ENCODE assay signal across 10 mouse cellular contexts in the genomic region with DNA sequence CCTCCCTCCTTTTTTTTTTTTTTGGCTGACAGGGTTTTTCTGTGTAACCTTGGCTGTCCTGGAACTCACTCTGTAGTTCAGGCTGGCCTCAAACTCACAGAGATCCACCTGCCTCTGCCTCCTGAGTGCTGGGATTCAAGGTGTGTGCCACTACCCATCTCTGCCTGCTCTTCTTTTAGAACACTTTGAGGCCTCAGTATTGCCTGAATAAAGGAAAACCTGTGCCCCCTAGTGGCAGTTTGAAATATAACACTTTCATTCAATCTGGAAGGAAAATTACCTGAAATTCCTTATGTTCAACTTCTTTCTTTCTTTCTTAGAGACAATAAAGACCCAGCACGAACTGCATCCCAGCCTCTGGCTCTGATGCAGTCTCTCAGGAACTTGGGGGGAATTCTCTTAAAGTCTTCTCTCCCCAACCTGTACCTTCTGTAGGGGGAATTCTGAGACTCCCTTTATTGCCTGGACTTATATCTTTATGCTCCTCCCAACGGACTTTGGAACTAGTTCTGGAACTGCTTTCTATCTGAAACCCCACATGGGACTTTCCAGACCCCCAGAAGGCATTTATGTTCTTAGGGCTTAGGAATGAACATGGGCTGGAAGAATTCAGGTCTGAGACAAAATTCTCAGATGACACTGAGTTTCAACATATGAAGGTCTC. TPM values are rescaled to one million over a fixed set of nuclear protein-coding genes. Genes with fewer than 3 reads are reported as not detected.
DNase-seq lines count a peak whose midpoint lies in the region; ATAC-seq and TF ChIP-seq lines count a peak whose summit lies in the region.
"Had no signal": no experiment of that assay in that cellular context is flagged by ENCODE, and none has a peak within 500 bp of the region (broad histone marks: within the 10 kb centered on the region; RNA-seq: fewer than 3 reads in every experiment).

No protein-coding gene starts in this region.

- H3K9me3 ChIP-seq in forebrain, postnatal 0 days (ENCODE audit: low read length): no peaks in the 10 kb centered on the region
- no peaks in the 10 kb centered on the region for H3K9me3 ChIP-seq in forebrain, embryonic 16.5 days (ENCODE audit: control insufficient read depth, low read length)
- no peaks in the 10 kb centered on the region for H3K9me3 ChIP-seq in lung, embryonic 14.5 days (ENCODE audit: low read depth, low read length)
- H3K9me3 ChIP-seq: lung, embryonic 15.5 days; stomach, embryonic 15.5 days had no signal

- no peak; the same call in 1 of the 2 replicates for ATAC-seq in forebrain, postnatal 0 days
- ATAC-seq in forebrain, embryonic 16.5 days: no peak
- ATAC-seq in lung, embryonic 14.5 days (ENCODE audit: insufficient read depth): no peak

- no peak overlapping the region for H3K4me2 ChIP-seq in forebrain, postnatal 0 days (ENCODE audit: low read depth)
- no peak overlapping the region for H3K4me2 ChIP-seq in forebrain, embryonic 16.5 days (ENCODE audit: low read length)
- H3K4me2 ChIP-seq in lung, embryonic 14.5 days: no peak overlapping the region
- H3K4me2 ChIP-seq: lung, embryonic 15.5 days; stomach, embryonic 15.5 days had no signal

- no peaks in the 10 kb centered on the region for H3K4me1 ChIP-seq in forebrain, postnatal 0 days (ENCODE audit: insufficient read depth)
- H3K4me1 ChIP-seq in forebrain, embryonic 16.5 days (replicated peaks; ENCODE audit: control insufficient read depth, insufficient read depth, low read length): no peaks in the 10 kb centered on the region
- H3K4me1 ChIP-seq in lung, embryonic 14.5 days (ENCODE audit: insufficient read depth): no peaks in the 10 kb centered on the region
- H3K4me1 ChIP-seq: lung, embryonic 15.5 days; stomach, embryonic 15.5 days had no signal

- no peaks in the 10 kb centered on the region for H3K36me3 ChIP-seq in forebrain, postnatal 0 days (ENCODE audit: insufficient read depth)
- no peaks in the 10 kb centered on the region for H3K36me3 ChIP-seq in forebrain, embryonic 16.5 days (ENCODE audit: control insufficient read depth, insufficient read depth)
- H3K36me3 ChIP-seq in lung, embryonic 14.5 days (ENCODE audit: insufficient read depth): no peaks in the 10 kb centered on the region
- H3K36me3 ChIP-seq: lung, embryonic 15.5 days; stomach, embryonic 15.5 days had no signal

- DNase-seq in forebrain, postnatal 0 days: peak; percentile 45
- DNase-seq in lung, embryonic 14.5 days: peak; percentile 79
- DNase-seq in lung, adult 18-20 months: no peak
- DNase-seq in adipocyte (ENCODE audit: low spot score): peak; percentile 61
- DNase-seq in lung, postnatal 14 days: peak; percentile 44
- no peak for DNase-seq in testis, postnatal 14 days (ENCODE audit: low spot score)
- no peak for DNase-seq in left cerebral cortex, adult 11 months (ENCODE audit: low spot score)

- no peak overlapping the region for H3K4me3 ChIP-seq in forebrain, postnatal 0 days (ENCODE audit: low read depth, low read length)
- H3K4me3 ChIP-seq in forebrain, embryonic 16.5 days (replicated peaks; ENCODE audit: low read length): no peak overlapping the region
- H3K4me3 ChIP-seq in lung, embryonic 14.5 days (ENCODE audit: low read depth, low read length): no peak overlapping the region
- H3K4me3 ChIP-seq: lung, embryonic 15.5 days; stomach, embryonic 15.5 days had no signal

- no peak overlapping the region for H3K27ac ChIP-seq in forebrain, postnatal 0 days (ENCODE audit: low read depth, low read length)
- H3K27ac ChIP-seq in forebrain, embryonic 16.5 days (ENCODE audit: low read length): no peak overlapping the region
- no peak overlapping the region for H3K27ac ChIP-seq in lung, embryonic 14.5 days (ENCODE audit: low read depth)
- H3K27ac ChIP-seq: lung, embryonic 15.5 days; stomach, embryonic 15.5 days had no signal

- WGBS in forebrain, postnatal 0 days: 25% methylated on average over 2 of the region's 2 CpGs
- 26% methylated on average over 2 of the region's 2 CpGs for WGBS in forebrain, embryonic 16.5 days
- 20% methylated on average over 2 of the region's 2 CpGs for WGBS in lung, embryonic 14.5 days

- peak; percentile 66 for TF ChIP-seq CTCF in forebrain, postnatal 0 days (IDR thresholded peaks at IDR 0.05; ENCODE audit: low read depth)
- TF ChIP-seq CTCF in lung, embryonic 14.5 days (IDR thresholded peaks at IDR 0.05; ENCODE audit: low read depth): peak; percentile 75

- H3K9ac ChIP-seq in forebrain, postnatal 0 days: no peak overlapping the region
- no peak overlapping the region for H3K9ac ChIP-seq in forebrain, embryonic 16.5 days (replicated peaks; ENCODE audit: low read depth, low read length)
- H3K9ac ChIP-seq in lung, embryonic 14.5 days: no peak overlapping the region
- H3K9ac ChIP-seq: lung, embryonic 15.5 days; stomach, embryonic 15.5 days had no signal

- no peaks in the 10 kb centered on the region for H3K27me3 ChIP-seq in forebrain, postnatal 0 days (ENCODE audit: insufficient read depth, low read length)
- H3K27me3 ChIP-seq in forebrain, embryonic 16.5 days (replicated peaks; ENCODE audit: control insufficient read depth, insufficient read depth, low read length): no peaks in the 10 kb centered on the region
- no peaks in the 10 kb centered on the region for H3K27me3 ChIP-seq in lung, embryonic 14.5 days (ENCODE audit: insufficient read depth, low read length)
- H3K27me3 ChIP-seq: lung, embryonic 15.5 days; stomach, embryonic 15.5 days had no signal

RNA-seq across cellular contexts. Expression of gene Mal, which starts 11.5 kb away (rescaled TPM):
- total RNA-seq in forebrain, postnatal 0 days (2014; rRNA removed): 2.5 and 2.7 TPM in 2 replicates
- polyA plus RNA-seq in forebrain, postnatal 0 days (2015; fragmentation: Nextera tagmentation; extraction: Ambion mirVana): 1.8 and 2.1 TPM in 2 replicates
- 0.72 and 1.8 TPM in 2 replicates for polyA plus RNA-seq in forebrain, embryonic 16.5 days (2015; fragmentation: Nextera tagmentation; extraction: Ambion mirVana)
- polyA plus RNA-seq in lung, embryonic 14.5 days (2014; fragmentation: Nextera tagmentation; extraction: Ambion mirVana): 3.3 and 4.8 TPM in 2 replicates

Comparison
In these comparisons a context has a peak if more than half of its experiments do, and no peak if none do; other contexts are left out.
1. DNase-seq: peak in forebrain, postnatal 0 days (single experiment), lung, embryonic 14.5 days (single experiment), adipocyte (single experiment) and lung, postnatal 14 days (single experiment); none in lung, adult 18-20 months (0 of 2), testis, postnatal 14 days (single experiment) and left cerebral cortex, adult 11 months (single experiment).